Mouse (Mus musculus): ENCODE measurements at regions not wholly inside any gene's neighbourhood (a gene's known extent, or its start where the extent isn't known, plus 50 kb on each side); places are given as distances from the start of the nearest gene placed in this dataset.

DNA sequence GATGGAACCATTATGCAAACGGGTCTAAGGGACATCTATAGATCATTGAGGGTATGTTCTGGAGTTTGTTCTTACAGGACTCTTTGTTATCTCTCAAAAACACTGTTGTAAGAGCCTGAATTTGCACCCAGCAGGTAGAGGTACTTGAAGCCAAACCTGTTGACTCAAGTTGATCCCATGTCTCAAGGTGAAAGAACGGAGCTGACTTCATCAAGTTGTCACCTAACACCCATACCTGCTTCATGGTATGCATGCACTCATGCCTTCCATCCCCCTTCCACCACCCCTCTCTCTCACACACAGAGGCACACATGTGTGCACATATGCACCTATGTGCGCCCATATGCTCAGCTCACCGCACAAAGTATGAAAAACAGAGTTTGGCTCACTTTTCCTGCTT, 189.0 kb downstream of the Ttll7 start:
- H3K9me3 ChIP-seq, result peaks cover 14% of the 10 kb centered on the region
- no peaks in the 10 kb centered on the region for H3K36me3 ChIP-seq (replicated peaks; ENCODE audit: low read length)
- no peaks in the 10 kb centered on the region for H3K4me1 ChIP-seq
- H3K27me3 ChIP-seq (replicated peaks), result no peaks in the 10 kb centered on the region
- H3K4me3 ChIP-seq (replicated peaks), result no peak overlapping the region
- TF ChIP-seq FLI1 (IDR thresholded peaks at IDR 0.05; ENCODE audit: low read length) (no peak), GATA1 (IDR thresholded peaks at IDR 0.05; ENCODE audit: borderline replicate concordance, low read length) (no peak)

DNA sequence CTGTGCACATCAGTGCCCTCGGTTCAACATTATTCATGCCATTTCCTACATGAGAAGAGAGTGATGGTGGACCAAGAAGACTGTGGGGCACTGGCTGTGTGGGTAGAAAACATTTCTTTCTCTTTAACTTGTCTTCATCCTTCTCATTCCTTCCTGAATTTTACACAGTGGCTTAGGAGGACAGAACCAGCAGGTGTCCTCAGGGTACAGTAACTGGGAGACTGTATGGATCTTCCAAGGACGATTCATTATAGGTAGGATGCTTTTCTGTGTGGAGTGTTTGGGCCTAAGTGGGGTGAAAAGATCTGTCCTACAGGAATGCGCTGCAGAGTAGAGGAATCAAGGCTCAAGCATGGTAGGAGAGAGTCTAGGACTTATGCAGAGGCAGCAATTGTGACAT, 190.7 kb downstream of the Ttll7 start:
- no peaks in the 10 kb centered on the region for H3K4me1 ChIP-seq
- H3K9me3 ChIP-seq, result peaks cover 20% of the 10 kb centered on the region
- H3K27me3 ChIP-seq (replicated peaks), result no peaks in the 10 kb centered on the region
- no peak overlapping the region for H3K4me3 ChIP-seq (replicated peaks)
- H3K36me3 ChIP-seq (replicated peaks; ENCODE audit: low read length), result no peaks in the 10 kb centered on the region
- TF ChIP-seq FLI1 (IDR thresholded peaks at IDR 0.05; ENCODE audit: low read length) (no peak), GATA1 (IDR thresholded peaks at IDR 0.05; ENCODE audit: borderline replicate concordance, low read length) (no peak)

- H3K4me3 ChIP-seq (replicated peaks), result no peak overlapping the region
- no peaks in the 10 kb centered on the region for H3K36me3 ChIP-seq (replicated peaks; ENCODE audit: low read length)
- H3K4me1 ChIP-seq, result no peaks in the 10 kb centered on the region
- no peaks in the 10 kb centered on the region for H3K27me3 ChIP-seq (replicated peaks)
- H3K9me3 ChIP-seq, result peaks cover 24% of the 10 kb centered on the region
- no peak for TF ChIP-seq GATA1 (IDR thresholded peaks at IDR 0.05; ENCODE audit: borderline replicate concordance, low read length)
- no peak for TF ChIP-seq FLI1 (IDR thresholded peaks at IDR 0.05; ENCODE audit: low read length)
Observed at GRCm38 (mm10) chr3:147046634-147047033, 194.5 kb downstream of the Ttll7 start.

DNA sequence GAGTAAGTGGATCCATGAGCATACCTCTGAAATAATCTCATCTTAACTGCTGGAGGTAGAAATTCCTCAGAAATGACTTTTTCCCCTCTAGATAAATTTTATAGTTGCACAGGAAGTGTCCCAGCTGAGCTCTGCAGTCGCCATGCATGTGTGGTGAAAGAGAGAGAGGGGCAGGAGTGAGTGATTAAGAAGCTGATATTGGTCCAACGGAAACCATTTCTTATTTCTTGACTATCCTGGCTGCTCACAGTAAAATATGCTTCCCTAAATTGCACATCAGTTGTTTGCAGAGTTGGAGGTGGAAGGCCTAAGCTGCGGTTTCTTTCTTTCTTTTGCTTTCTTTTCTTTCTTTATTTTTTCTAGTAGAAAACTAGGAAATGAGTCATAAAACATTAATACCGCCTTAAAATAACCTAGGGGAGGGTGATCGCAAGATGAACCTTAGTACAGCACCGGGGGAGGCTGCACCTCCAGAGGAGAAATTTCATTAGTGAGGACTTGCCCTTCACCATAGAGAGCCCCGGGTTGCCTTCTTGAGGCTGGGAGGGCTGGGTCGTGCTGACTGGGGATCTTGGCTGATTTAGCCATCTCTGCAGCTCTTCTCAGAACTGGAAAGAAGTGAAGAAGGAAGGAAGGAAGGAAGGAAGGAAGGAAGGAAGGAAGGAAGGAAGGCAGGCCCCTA, 202.1 kb downstream of the Ttll7 start:
- no peaks in the 10 kb centered on the region for H3K36me3 ChIP-seq (replicated peaks; ENCODE audit: low read length)
- TF ChIP-seq FLI1 (IDR thresholded peaks at IDR 0.05; ENCODE audit: low read length) (no peak), GATA1 (IDR thresholded peaks at IDR 0.05; ENCODE audit: borderline replicate concordance, low read length) (no peak)
- H3K4me3 ChIP-seq (replicated peaks), result no peak overlapping the region
- no peaks in the 10 kb centered on the region for H3K4me1 ChIP-seq
- peaks cover 30% of the 10 kb centered on the region for H3K9me3 ChIP-seq
- no peaks in the 10 kb centered on the region for H3K27me3 ChIP-seq (replicated peaks)

- H3K9me3 ChIP-seq, result peaks cover 34% of the 10 kb centered on the region
- H3K4me1 ChIP-seq, result no peaks in the 10 kb centered on the region
- H3K36me3 ChIP-seq (replicated peaks; ENCODE audit: low read length), result no peaks in the 10 kb centered on the region
- H3K27me3 ChIP-seq (replicated peaks), result no peaks in the 10 kb centered on the region
- no peak for TF ChIP-seq GATA1 (IDR thresholded peaks at IDR 0.05; ENCODE audit: borderline replicate concordance, low read length)
- TF ChIP-seq FLI1 (IDR thresholded peaks at IDR 0.05; ENCODE audit: low read length), result no peak
- no peak overlapping the region for H3K4me3 ChIP-seq (replicated peaks)
Observed at GRCm38 (mm10) chr3:147057874-147058273, 205.7 kb downstream of the Ttll7 start.

DNA sequence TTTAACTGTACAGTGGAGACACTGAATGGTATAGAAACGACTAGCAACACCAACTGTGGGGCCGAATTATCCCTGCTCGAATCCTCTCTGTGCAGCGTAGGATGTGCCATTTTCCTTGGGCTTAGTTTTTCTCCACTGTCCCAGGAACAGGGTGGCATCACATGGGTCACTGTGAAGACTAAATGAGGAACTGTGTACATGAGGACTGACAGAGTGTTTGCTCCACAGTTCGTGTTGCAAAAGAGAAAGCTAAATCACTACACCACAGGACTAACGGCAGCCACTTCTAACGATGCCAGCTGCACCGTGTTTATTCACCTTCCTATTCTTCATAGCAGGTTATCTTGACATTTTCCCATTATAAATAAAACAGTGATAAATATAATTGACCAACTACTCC, 208.5 kb downstream of the Ttll7 start:
- Histone ChIP-seq H3K27me3 (replicated peaks) (no peaks in the 10 kb centered on the region), H3K9me3 (peaks cover 41% of the 10 kb centered on the region), H3K4me1 (no peaks in the 10 kb centered on the region), H3K36me3 (replicated peaks; ENCODE audit: low read length) (no peaks in the 10 kb centered on the region), H3K4me3 (replicated peaks) (no peak overlapping the region)
- TF ChIP-seq FLI1 (IDR thresholded peaks at IDR 0.05; ENCODE audit: low read length), result no peak
- no peak for TF ChIP-seq GATA1 (IDR thresholded peaks at IDR 0.05; ENCODE audit: borderline replicate concordance, low read length)

GRCm38 (mm10) chr3:147062451-147062850, 210.3 kb downstream of the Ttll7 start:
- H3K27me3 ChIP-seq (replicated peaks), result no peaks in the 10 kb centered on the region
- no peaks in the 10 kb centered on the region for H3K36me3 ChIP-seq (replicated peaks; ENCODE audit: low read length)
- H3K4me3 ChIP-seq (replicated peaks), result no peak overlapping the region
- H3K9me3 ChIP-seq, result peaks cover 27% of the 10 kb centered on the region
- TF ChIP-seq FLI1 (IDR thresholded peaks at IDR 0.05; ENCODE audit: low read length), result no peak
- TF ChIP-seq GATA1 (IDR thresholded peaks at IDR 0.05; ENCODE audit: borderline replicate concordance, low read length), result no peak
- no peaks in the 10 kb centered on the region for H3K4me1 ChIP-seq

DNA sequence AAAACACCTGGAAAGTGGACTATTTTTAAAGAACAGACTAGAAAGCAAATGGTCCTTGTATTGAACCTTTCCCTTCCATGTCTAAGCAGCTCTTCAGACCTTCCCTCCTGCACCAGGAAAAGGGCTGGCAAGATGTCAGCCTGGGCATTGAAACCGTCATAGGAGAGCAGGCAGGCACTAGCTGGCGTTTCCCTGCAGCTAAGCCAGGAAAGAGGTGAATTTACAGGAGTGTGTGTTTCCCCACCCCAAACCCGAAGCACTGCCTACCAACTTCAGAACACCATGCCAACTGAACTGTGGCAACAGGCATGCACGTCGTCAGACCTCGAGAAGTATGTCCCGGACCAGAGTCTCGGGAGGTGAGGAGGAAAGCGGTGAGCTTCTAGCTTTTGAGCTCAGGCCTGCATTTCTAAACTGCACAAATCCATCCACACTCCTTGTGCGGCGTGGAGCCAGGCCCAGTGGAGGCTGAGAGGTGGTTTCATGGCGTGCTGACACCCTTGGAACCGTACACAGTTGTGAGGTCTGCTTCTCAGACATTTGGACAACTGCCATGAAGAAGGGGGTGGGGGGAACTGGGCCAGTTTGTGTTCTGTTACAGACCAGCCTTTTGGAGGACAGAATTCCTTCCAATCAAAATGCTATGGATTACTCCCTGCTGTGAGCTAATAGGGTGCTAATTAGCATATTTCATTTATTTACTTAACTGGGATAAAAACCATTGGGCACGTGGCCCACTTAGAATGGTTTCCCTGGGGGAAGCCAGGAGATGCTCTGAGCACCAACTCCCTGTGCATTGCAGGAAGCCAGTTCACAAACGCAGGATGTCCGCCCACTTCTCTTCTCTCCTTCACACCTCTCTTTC, 211.6 kb downstream of the Ttll7 start:
- Histone ChIP-seq H3K9me3 (peaks cover 25% of the 10 kb centered on the region), H3K36me3 (replicated peaks; ENCODE audit: low read length) (no peaks in the 10 kb centered on the region), H3K4me1 (no peaks in the 10 kb centered on the region), H3K4me3 (replicated peaks) (no peak overlapping the region), H3K27me3 (replicated peaks) (no peaks in the 10 kb centered on the region)
- TF ChIP-seq GATA1 (IDR thresholded peaks at IDR 0.05; ENCODE audit: borderline replicate concordance, low read length) (no peak), FLI1 (IDR thresholded peaks at IDR 0.05; ENCODE audit: low read length) (no peak)

- Histone ChIP-seq H3K9me3 (peaks cover 25% of the 10 kb centered on the region), H3K4me1 (no peaks in the 10 kb centered on the region), H3K4me3 (replicated peaks) (no peak overlapping the region), H3K27me3 (replicated peaks) (no peaks in the 10 kb centered on the region), H3K36me3 (replicated peaks; ENCODE audit: low read length) (no peaks in the 10 kb centered on the region)
- TF ChIP-seq GATA1 (IDR thresholded peaks at IDR 0.05; ENCODE audit: borderline replicate concordance, low read length), result no peak
- no peak for TF ChIP-seq FLI1 (IDR thresholded peaks at IDR 0.05; ENCODE audit: low read length)
Observed at GRCm38 (mm10) chr3:147064443-147064868, 212.3 kb downstream of the Ttll7 start.

GRCm38 (mm10) chr3:147070972-147071371, 218.8 kb downstream of the Ttll7 start:
- Histone ChIP-seq H3K9me3 (peaks cover 10% of the 10 kb centered on the region), H3K36me3 (replicated peaks; ENCODE audit: low read length) (no peaks in the 10 kb centered on the region), H3K27me3 (replicated peaks) (no peaks in the 10 kb centered on the region), H3K4me3 (replicated peaks) (no peak overlapping the region), H3K4me1 (no peaks in the 10 kb centered on the region)
- TF ChIP-seq GATA1 (IDR thresholded peaks at IDR 0.05; ENCODE audit: borderline replicate concordance, low read length), result no peak
- no peak for TF ChIP-seq FLI1 (IDR thresholded peaks at IDR 0.05; ENCODE audit: low read length)

Data from megakaryocyte, embryonic 14.5 days (primary cell).